Mouse (Mus musculus) neural tube, embryonic 14.5 days (tissue): ENCODE results near the gene Rgs12. TPM values are rescaled to one million over a fixed set of nuclear protein-coding genes. Genes with fewer than 3 reads are reported as not detected.

ENCODE experiments used
- ATAC-seq: fragments of 200-750 bp; cut with Nextera tagmentation; 2 replicates; pipeline ENCODE4 v1.8.0; 2017; ENCODE audit warnings: low read depth, mild to moderate bottlenecking, moderate TSS enrichment, moderate library complexity
- H3K27ac ChIP-seq: fragments of 300-500 bp; sonication (generic); 2 replicates; pipeline ENCODE4 v1.5.1; 2014; ENCODE audit warnings: low read depth, mild to moderate bottlenecking, control low read depth, low read length, moderate library complexity, mixed read lengths
- H3K27me3 ChIP-seq: fragments of 300-500 bp; sonication (generic); 2 replicates; pipeline ENCODE4 v1.6.1; 2014; ENCODE audit warnings: low read length; ENCODE audit not compliant: control insufficient read depth, insufficient read depth
- H3K36me3 ChIP-seq: fragments of 300-500 bp; sonication (generic); 2 replicates; pipeline ENCODE4 v1.6.1; 2014; ENCODE audit warnings: low read length, mixed read lengths; ENCODE audit not compliant: control insufficient read depth, insufficient read depth
- H3K4me1 ChIP-seq: fragments of 300-500 bp; sonication (generic); 2 replicates; pipeline ENCODE4 v1.6.1; 2014; ENCODE audit warnings: low read length; ENCODE audit not compliant: control insufficient read depth, insufficient read depth
- H3K4me2 ChIP-seq: fragments of 300-500 bp; sonication (generic); 2 replicates; pipeline ENCODE4 v1.6.1; 2014; ENCODE audit warnings: mild to moderate bottlenecking, low read depth, low read length, control low read depth
- H3K4me3 ChIP-seq: fragments of 300-500 bp; sonication (generic); 2 replicates; pipeline ENCODE4 v1.5.1; 2014; ENCODE audit warnings: low read depth, low read length, control low read depth, mixed read lengths
- H3K9ac ChIP-seq: fragments of 300-500 bp; sonication (generic); replicated peaks from 2 replicates; pipeline ENCODE4 v1.6.1; 2014; ENCODE audit warnings: low read depth, mild to moderate bottlenecking, control low read depth, low read length, mixed read lengths
- H3K9me3 ChIP-seq: fragments of 300-500 bp; sonication (generic); 2 replicates; pipeline ENCODE4 v1.6.1; 2016; ENCODE audit warnings: low read length; ENCODE audit not compliant: control insufficient read depth
- whole genome bisulfite sequencing: fragments of 180-500 bp; shearing (Covaris S2); extraction: QIAGEN DNeasy Blood & Tissue Kit; methylation state at CpG from one replicate; pipeline ENCODE4 v1.1.7; 2014; 5-methylcytosine and 5-hydroxymethylcytosine counted together
- polyA plus RNA-seq: library from polyadenylated mRNA; unstranded; fragments of >200 nt; fragmentation: Nextera tagmentation; extraction: Ambion mirVana; gene quantifications from 2 replicates; pipeline ENCODE4 v1.2.1, GENCODE M21; 2014

The Rgs12 gene
- polyA plus RNA-seq, 1 experiment from 2014 or later, result 31.6 TPM

DNA sequence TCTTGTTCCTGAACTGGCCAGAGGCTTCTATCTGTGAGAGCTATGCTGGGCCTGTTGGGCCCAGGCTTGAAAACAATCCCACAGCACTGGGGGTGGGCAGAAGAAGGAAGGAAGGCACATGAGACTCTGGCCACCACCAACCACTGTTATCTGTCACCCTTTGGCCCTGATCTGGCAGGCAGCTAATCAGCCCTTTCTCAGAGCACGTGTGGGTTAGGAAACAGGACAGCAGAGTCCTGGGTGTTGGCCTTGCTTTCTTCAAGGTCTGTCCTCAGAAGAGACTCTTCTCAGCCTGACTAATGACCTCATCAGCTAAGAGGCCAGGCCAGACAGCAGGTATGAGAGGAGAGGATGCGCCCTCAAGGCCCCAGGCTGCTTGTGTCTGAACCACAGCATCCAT is 38.2 kb downstream of the Rgs12 start:
- H3K36me3 ChIP-seq, result no peaks in the 10 kb centered on the region; the same call in 1 of the 2 replicates
- H3K9me3 ChIP-seq, result no peaks in the 10 kb centered on the region
- H3K9ac ChIP-seq, result no peak overlapping the region
- H3K4me1 ChIP-seq, result no peaks in the 10 kb centered on the region
- H3K4me3 ChIP-seq, result no peak overlapping the region
- no peak overlapping the region for H3K27ac ChIP-seq
- 88% methylated on average over 2 of the region's 2 CpGs for WGBS
- no peak overlapping the region for H3K4me2 ChIP-seq
- H3K27me3 ChIP-seq, result no peaks in the 10 kb centered on the region
- no peak for ATAC-seq

DNA sequence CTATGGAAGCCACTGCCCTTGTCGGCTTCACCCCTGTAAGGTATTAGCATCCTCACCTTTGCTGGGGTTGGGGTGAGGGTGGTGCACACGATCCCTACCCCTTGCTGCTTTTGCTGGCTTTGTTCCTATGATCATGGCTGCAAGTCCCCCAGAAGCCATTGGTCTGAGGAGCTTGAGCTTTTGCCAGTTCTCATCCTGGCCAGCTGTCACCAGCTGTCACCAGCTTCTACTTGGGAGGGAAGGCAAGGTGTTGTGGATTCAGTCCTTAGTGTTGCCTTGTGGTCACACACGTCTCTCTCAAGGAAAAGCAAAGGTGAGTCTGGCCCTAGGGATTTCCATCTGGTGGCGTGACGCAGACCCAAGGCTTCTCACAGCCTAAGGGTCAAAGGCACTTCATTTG is 39.4 kb downstream of the Rgs12 start:
- Histone ChIP-seq H3K4me1 (no peaks in the 10 kb centered on the region), H3K4me3 (no peak overlapping the region), H3K36me3 (no peaks in the 10 kb centered on the region; the same call in 1 of the 2 replicates), H3K9ac (no peak overlapping the region), H3K4me2 (no peak overlapping the region), H3K27ac (no peak overlapping the region), H3K9me3 (no peaks in the 10 kb centered on the region), H3K27me3 (no peaks in the 10 kb centered on the region)
- 90% methylated on average over 5 of the region's 5 CpGs for WGBS
- no peak for ATAC-seq

DNA sequence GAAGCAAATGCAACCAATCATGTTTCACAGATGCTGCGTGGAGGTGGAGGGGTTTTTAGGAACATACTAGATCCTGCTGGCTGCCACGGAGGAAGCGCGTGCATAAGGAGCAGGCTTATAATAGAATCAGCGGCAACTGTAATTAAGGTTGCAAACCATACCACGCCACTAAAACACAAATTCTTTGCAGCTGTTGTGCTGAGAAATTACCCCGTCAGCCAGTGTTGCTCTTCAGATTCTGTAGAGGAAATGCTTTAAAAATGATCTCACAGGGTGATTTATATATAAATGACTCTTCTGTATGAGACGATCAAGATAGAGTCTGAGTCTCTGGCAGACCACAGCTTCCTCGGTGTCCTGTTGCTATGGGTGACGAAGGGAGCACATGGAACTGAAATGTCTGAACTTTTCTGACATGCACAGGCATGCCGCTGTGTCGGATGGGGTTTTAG is 40.1 kb downstream of the Rgs12 start:
- no peak overlapping the region for H3K9ac ChIP-seq
- no peak overlapping the region for H3K4me3 ChIP-seq
- ATAC-seq, result no peak
- 56% methylated on average over 12 of the region's 12 CpGs for WGBS
- H3K27ac ChIP-seq, result no peak overlapping the region
- no peak overlapping the region for H3K4me2 ChIP-seq
- H3K27me3 ChIP-seq, result no peaks in the 10 kb centered on the region
- H3K36me3 ChIP-seq, result no peaks in the 10 kb centered on the region; the same call in 1 of the 2 replicates
- H3K4me1 ChIP-seq, result no peaks in the 10 kb centered on the region
- no peaks in the 10 kb centered on the region for H3K9me3 ChIP-seq

DNA sequence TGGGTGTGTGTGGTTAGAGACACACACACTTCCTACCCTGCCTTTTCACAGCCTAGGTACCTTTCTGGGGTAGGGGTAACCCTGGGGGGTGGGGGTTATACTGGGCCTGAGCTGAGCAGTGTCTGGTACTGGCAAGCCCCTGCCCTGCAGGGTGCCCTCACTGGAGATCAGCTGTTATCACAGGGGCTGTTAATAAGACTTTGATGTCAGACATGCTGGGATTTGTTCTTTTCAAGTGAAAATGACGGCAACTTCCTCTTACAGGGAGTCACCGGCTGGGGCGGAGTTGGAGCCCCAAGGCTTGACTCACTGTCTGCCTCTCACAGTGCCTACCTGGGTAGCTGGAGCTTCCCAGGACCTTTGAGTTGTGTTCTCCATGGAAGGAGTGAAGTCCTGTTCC is 49.5 kb downstream of the Rgs12 start:
- Histone ChIP-seq H3K27me3 (no peaks in the 10 kb centered on the region), H3K36me3 (no peaks in the 10 kb centered on the region), H3K4me2 (no peak overlapping the region), H3K27ac (no peak overlapping the region), H3K9ac (no peak overlapping the region), H3K4me3 (no peak overlapping the region), H3K9me3 (no peaks in the 10 kb centered on the region), H3K4me1 (no peaks in the 10 kb centered on the region)
- no peak for ATAC-seq
- WGBS, result 45% methylated on average over 3 of the region's 3 CpGs

DNA sequence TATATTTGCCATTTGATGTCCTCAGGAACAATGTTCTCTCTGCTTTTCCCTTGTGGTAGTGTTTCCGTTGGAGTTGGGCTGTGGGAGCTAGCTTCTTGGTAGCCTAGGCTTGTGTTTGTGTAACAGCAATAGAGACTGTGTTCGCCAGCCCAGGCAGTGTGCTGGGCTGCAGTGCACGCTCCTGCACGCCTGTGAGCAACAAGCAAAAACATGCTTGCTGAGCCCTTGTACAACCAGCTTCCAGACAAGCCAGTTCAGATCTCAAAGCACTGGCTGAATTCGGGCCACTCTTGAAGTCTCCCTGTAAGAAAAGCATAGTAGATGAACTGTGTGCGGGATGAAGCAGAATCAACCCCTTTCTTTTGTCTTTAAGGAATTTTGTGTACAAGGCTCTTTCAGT is 50.0 kb downstream of the Rgs12 start:
- H3K4me3 ChIP-seq, result no peak overlapping the region
- H3K4me2 ChIP-seq, result no peak overlapping the region
- H3K27me3 ChIP-seq, result no peaks in the 10 kb centered on the region
- no peaks in the 10 kb centered on the region for H3K4me1 ChIP-seq
- WGBS, result 65% methylated on average over 6 of the region's 6 CpGs
- no peak for ATAC-seq
- no peaks in the 10 kb centered on the region for H3K36me3 ChIP-seq
- no peak overlapping the region for H3K27ac ChIP-seq
- no peaks in the 10 kb centered on the region for H3K9me3 ChIP-seq
- no peak overlapping the region for H3K9ac ChIP-seq

DNA sequence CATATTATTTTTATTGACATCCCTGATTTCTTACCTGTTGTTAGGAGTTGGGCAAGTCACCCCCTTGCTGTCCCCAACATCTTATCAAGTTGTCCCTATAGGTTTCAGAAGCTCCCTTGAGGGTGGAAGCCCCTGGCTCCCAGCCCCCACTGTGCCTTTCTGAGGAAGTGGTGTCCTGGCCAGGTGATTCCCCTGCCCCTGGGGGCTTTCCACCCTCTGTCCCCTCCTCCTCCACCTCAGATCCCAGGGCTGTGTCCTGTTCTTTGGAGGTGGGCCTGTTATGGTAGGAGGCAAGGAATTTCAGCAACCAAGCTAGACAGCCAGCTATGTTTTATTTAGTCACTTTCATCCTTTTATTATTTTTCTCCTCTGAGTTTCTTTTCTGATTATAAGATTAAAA is 51.1 kb downstream of the Rgs12 start:
- no peaks in the 10 kb centered on the region for H3K9me3 ChIP-seq
- no peak overlapping the region for H3K27ac ChIP-seq
- ATAC-seq, result no peak
- no peaks in the 10 kb centered on the region for H3K27me3 ChIP-seq
- no peaks in the 10 kb centered on the region for H3K36me3 ChIP-seq
- no peaks in the 10 kb centered on the region for H3K4me1 ChIP-seq
- H3K4me2 ChIP-seq, result no peak overlapping the region
- no peak overlapping the region for H3K9ac ChIP-seq
- H3K4me3 ChIP-seq, result no peak overlapping the region

DNA sequence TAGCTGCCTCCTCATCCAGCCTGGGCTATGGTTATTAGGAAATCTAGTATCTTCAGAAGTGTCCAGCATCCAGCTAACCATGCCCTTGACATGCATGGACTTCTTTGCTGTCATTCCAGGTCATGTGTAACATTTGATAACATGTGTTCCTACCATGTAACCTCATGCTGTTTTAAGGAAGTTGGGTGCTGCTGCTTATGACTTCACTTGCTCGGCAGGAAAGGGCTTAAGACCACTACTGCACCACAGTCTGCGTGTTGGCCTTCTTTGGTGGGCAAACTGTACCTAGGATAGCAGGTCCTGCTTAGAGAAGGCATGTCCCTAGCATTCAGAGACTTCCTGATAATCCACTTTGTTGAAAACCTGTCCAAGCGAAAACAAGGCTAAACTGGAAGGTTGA is 51.9 kb downstream of the Rgs12 start:
- H3K9ac ChIP-seq, result no peak overlapping the region
- H3K36me3 ChIP-seq, result no peaks in the 10 kb centered on the region
- 86% methylated on average over 3 of the region's 3 CpGs for WGBS
- H3K4me2 ChIP-seq, result no peak overlapping the region
- no peak overlapping the region for H3K4me3 ChIP-seq
- H3K4me1 ChIP-seq, result no peaks in the 10 kb centered on the region
- ATAC-seq, result no peak
- no peaks in the 10 kb centered on the region for H3K27me3 ChIP-seq
- H3K9me3 ChIP-seq, result no peaks in the 10 kb centered on the region
- no peak overlapping the region for H3K27ac ChIP-seq

DNA sequence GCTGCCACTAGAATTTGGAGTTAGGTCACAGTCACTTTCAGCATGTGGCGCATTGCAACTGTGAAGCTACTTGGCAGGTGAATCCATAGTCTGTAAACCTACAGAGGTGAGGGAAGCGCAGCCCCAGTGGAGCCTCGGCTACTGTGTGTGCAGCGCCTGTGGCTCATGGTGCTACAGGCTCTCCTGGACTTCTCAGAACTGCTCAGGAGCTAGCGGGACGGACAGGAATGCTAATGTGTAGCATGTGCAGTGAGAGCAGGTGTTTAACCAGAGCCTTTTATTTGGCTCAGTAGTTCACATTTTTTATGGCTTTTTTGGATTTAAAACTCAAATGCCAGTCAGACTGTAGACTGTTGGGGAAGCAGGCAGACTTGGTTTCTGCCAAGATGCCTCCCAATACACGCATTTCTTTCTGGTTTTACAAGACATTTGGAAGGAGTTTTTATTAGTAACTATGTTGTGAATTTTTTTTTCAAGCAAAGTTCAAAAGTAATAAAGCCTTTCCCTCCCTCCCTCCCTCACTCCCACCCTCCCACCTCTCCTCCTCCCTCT is 54.4 kb downstream of the Rgs12 start:
- Histone ChIP-seq H3K9ac (no peak overlapping the region), H3K4me1 (no peaks in the 10 kb centered on the region), H3K4me3 (no peak overlapping the region), H3K4me2 (no peak overlapping the region), H3K9me3 (no peaks in the 10 kb centered on the region), H3K27ac (no peak overlapping the region), H3K27me3 (no peaks in the 10 kb centered on the region), H3K36me3 (no peaks in the 10 kb centered on the region)
- no peak; the same call in 1 of the 2 replicates for ATAC-seq
- 71% methylated on average over 7 of the region's 7 CpGs for WGBS

DNA sequence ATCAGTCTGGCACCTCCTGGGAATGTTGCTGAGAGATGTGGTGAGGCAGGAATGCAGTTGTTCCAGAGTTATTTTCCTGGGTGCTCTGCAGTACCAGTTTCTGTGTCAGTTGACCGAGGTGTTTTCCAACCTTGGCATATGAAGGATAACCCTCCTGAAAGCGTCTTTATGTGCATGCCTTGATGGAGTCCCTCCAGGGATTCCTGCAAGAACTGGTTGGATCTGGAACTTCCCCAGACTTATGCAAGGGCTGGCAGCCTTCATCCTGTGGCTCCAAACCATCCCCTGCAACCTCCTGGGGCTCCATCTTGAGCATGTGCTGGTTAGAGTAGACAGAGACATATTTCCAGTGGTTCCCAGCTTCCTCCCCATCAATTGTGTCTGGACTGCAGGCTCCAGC is 55.5 kb downstream of the Rgs12 start:
- H3K4me3 ChIP-seq, result no peak overlapping the region
- H3K9me3 ChIP-seq, result no peaks in the 10 kb centered on the region
- ATAC-seq, result no peak
- H3K4me2 ChIP-seq, result no peak overlapping the region
- H3K36me3 ChIP-seq, result no peaks in the 10 kb centered on the region
- WGBS, result 87% methylated on average over 2 of the region's 2 CpGs
- no peak overlapping the region for H3K9ac ChIP-seq
- no peaks in the 10 kb centered on the region for H3K27me3 ChIP-seq
- H3K27ac ChIP-seq, result no peak overlapping the region
- no peaks in the 10 kb centered on the region for H3K4me1 ChIP-seq
